ENCODE assay signal across 17 mouse cellular contexts in the genomic region with DNA sequence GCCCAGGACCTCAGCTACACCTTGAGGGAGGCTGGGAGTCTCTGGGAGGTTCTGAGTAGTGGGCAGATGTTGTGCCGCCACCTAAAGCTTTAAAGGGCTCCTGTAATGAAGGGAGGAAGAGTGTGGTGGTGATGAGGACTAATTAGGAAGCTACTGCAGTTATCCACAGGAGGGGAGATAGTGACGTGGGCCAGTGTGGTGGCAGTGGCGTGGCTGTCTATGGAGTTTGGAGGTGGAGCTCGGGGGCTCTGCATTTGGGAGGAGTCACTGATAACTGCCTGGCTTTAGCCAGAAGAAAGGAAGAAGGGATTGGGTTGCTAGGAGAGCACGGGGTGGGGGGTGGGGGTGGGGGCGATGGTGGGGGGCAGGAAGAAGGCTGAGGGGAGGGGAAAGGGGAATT. TPM values are rescaled to one million over a fixed set of nuclear protein-coding genes. Genes with fewer than 3 reads are reported as not detected.
A peak's percentile ranks its signal among the peaks of the same experiment; 100 is the strongest.
DNase-seq lines count a peak whose midpoint lies in the region; ATAC-seq and TF ChIP-seq lines count a peak whose summit lies in the region.
"Had no signal": no experiment of that assay in that cellular context is flagged by ENCODE, and none has a peak within 500 bp of the region (broad histone marks: within the 10 kb centered on the region; RNA-seq: fewer than 3 reads in every experiment).

No protein-coding gene starts in this region.

- no peak overlapping the region for H3K27ac ChIP-seq in heart, embryonic 15.5 days
- 0 out of 2 replicates have a peak overlapping the region, but pooled peaks have one; percentile 12 for H3K27ac ChIP-seq in thymus, adult 2 months (ENCODE audit: control insufficient read depth, insufficient read depth, low read length)
- H3K27ac ChIP-seq in liver, embryonic 14.5 days, result no peak overlapping the region
- peak overlapping the region; percentile 50; the same call in 1 of the 2 replicates for H3K27ac ChIP-seq in stomach, postnatal 0 days (replicated peaks)
- no peak overlapping the region for H3K27ac ChIP-seq in hindbrain, embryonic 13.5 days
- H3K27ac ChIP-seq: embryonic facial prominence, embryonic 10.5 days; hindbrain, embryonic 10.5 days; limb, embryonic 15.5 days had no signal

- DNase-seq in heart, postnatal 14 days, result no peak
- no peak for DNase-seq in thymus, adult 2 months
- no peak for DNase-seq in thymus, postnatal 25 days
- DNase-seq in liver, embryonic 14.5 days (ENCODE audit: low read depth in 3 of 3, low spot score in 3 of 3), result no peak
- no peak for DNase-seq in stomach, postnatal 0 days (ENCODE audit: low spot score)
- DNase-seq in urinary bladder, postnatal 10 days (ENCODE audit: low spot score), result no peak
- DNase-seq: cerebellum, postnatal 14 days; gastrocnemius, postnatal 10 days; kidney, postnatal 10 days; layer of hippocampus, adult 9-11 months; lung, postnatal 14 days; thymus, postnatal 14 days had no signal

- no peak for TF ChIP-seq CTCF in thymus, adult 2 months (IDR thresholded peaks at IDR 0.05; ENCODE audit: borderline replicate concordance, control insufficient read depth, extremely low read depth, insufficient read depth, low read length, poor library complexity)
- TF ChIP-seq CTCF in liver, embryonic 14.5 days (IDR thresholded peaks at IDR 0.05; ENCODE audit: low read depth), result no peak
- TF ChIP-seq CTCF in stomach, postnatal 0 days (IDR thresholded peaks at IDR 0.05; ENCODE audit: low read depth), result no peak

- WGBS in heart, embryonic 15.5 days, result 17% methylated on average over 6 of the region's 6 CpGs
- 22% methylated on average over 6 of the region's 6 CpGs for WGBS in thymus, adult 2 months
- WGBS in liver, embryonic 14.5 days (ENCODE audit: insufficient replicate concordance), result 12% methylated on average over 6 of the region's 6 CpGs
- WGBS in stomach, postnatal 0 days, result 36% methylated on average over 5 of the region's 6 CpGs
- WGBS in hindbrain, embryonic 13.5 days, result 47% methylated on average over 6 of the region's 6 CpGs

- ATAC-seq in heart, embryonic 15.5 days (replicated peaks; ENCODE audit: insufficient number of reproducible peaks, insufficient read depth, low FRiP score, low read depth), result no peak
- no peak for ATAC-seq in liver, embryonic 14.5 days (ENCODE audit: insufficient read depth)
- no peak for ATAC-seq in stomach, postnatal 0 days (ENCODE audit: low FRiP score, low TSS enrichment)
- ATAC-seq in hindbrain, embryonic 13.5 days (ENCODE audit: low FRiP score), result no peak

- peaks cover 18% of the 10 kb centered on the region for H3K4me1 ChIP-seq in heart, embryonic 15.5 days (replicated peaks)
- peaks cover 32% of the 10 kb centered on the region for H3K4me1 ChIP-seq in thymus, adult 2 months (replicated peaks; ENCODE audit: control insufficient read depth, insufficient read depth, low read length)
- peaks cover 31 to 42% of the 10 kb centered on the region in 2 experiments for H3K4me1 ChIP-seq in liver, embryonic 14.5 days (replicated peaks; ENCODE audit: control insufficient read depth in 2 of 2, insufficient read depth in 2 of 2, low read length in 1 of 2)
- no peaks in the 10 kb centered on the region; the same call in 1 of the 2 replicates for H3K4me1 ChIP-seq in stomach, postnatal 0 days (replicated peaks; ENCODE audit: control insufficient read depth, insufficient read depth)
- no peaks in the 10 kb centered on the region for H3K4me1 ChIP-seq in hindbrain, embryonic 13.5 days (replicated peaks)
- H3K4me1 ChIP-seq: limb, embryonic 15.5 days had no signal

- H3K4me2 ChIP-seq in heart, embryonic 15.5 days, result peak overlapping the region; percentile 51
- H3K4me2 ChIP-seq in liver, embryonic 14.5 days (ENCODE audit: low read depth), result peak overlapping the region; percentile 52
- H3K4me2 ChIP-seq in stomach, postnatal 0 days (replicated peaks; ENCODE audit: low read depth), result peak overlapping the region; percentile 25; the same call in 1 of the 2 replicates
- H3K4me2 ChIP-seq in hindbrain, embryonic 13.5 days, result no peak overlapping the region
- H3K4me2 ChIP-seq: limb, embryonic 15.5 days had no signal

- intact Hi-C loops in heart, postnatal 14 days (cut with DNase I), result no loop called here

- H3K36me3 ChIP-seq in heart, embryonic 15.5 days, result no peaks in the 10 kb centered on the region
- H3K36me3 ChIP-seq in thymus, adult 2 months (ENCODE audit: control insufficient read depth, insufficient read depth, low read length), result no peaks in the 10 kb centered on the region
- H3K36me3 ChIP-seq in liver, embryonic 14.5 days (replicated peaks; ENCODE audit: control insufficient read depth, insufficient read depth, low read depth), result no peaks in the 10 kb centered on the region
- H3K36me3 ChIP-seq in stomach, postnatal 0 days (ENCODE audit: control insufficient read depth, insufficient read depth, low read length), result no peaks in the 10 kb centered on the region
- peaks cover 2% of the 10 kb centered on the region; the same call in 1 of the 2 replicates for H3K36me3 ChIP-seq in hindbrain, embryonic 13.5 days

- H3K27me3 ChIP-seq in heart, embryonic 15.5 days, result no peaks in the 10 kb centered on the region
- no peaks in the 10 kb centered on the region for H3K27me3 ChIP-seq in thymus, adult 2 months (ENCODE audit: control insufficient read depth, insufficient read depth, low read length)
- no peaks in the 10 kb centered on the region for H3K27me3 ChIP-seq in liver, embryonic 14.5 days (ENCODE audit: control insufficient read depth, insufficient read depth, low read length)
- H3K27me3 ChIP-seq in stomach, postnatal 0 days (ENCODE audit: control insufficient read depth, insufficient read depth, low read length), result no peaks in the 10 kb centered on the region
- no peaks in the 10 kb centered on the region for H3K27me3 ChIP-seq in hindbrain, embryonic 13.5 days
- H3K27me3 ChIP-seq: limb, embryonic 15.5 days had no signal

- TF ChIP-seq POLR2A in thymus, adult 2 months (IDR thresholded peaks at IDR 0.05; ENCODE audit: control insufficient read depth, extremely low read depth, insufficient read depth, low read length, poor library complexity), result no peak

- no peak for TF ChIP-seq EP300 in liver, embryonic 14.5 days (IDR thresholded peaks at IDR 0.05; ENCODE audit: low read depth)
- TF ChIP-seq EP300 in stomach, postnatal 0 days (optimal IDR thresholded peaks at IDR 0.05), result no peak

- H3K9ac ChIP-seq in heart, embryonic 15.5 days, result no peak overlapping the region
- peak overlapping the region; percentile 31; the same call in 1 of the 2 replicates for H3K9ac ChIP-seq in liver, embryonic 14.5 days (replicated peaks)
- no peak overlapping the region for H3K9ac ChIP-seq in stomach, postnatal 0 days (ENCODE audit: low read length)
- H3K9ac ChIP-seq in hindbrain, embryonic 13.5 days, result no peak overlapping the region
- H3K9ac ChIP-seq: limb, embryonic 15.5 days had no signal

- H3K4me3 ChIP-seq in heart, embryonic 15.5 days, result no peak overlapping the region
- no peak overlapping the region for H3K4me3 ChIP-seq in thymus, adult 2 months (ENCODE audit: control insufficient read depth, insufficient read depth, low read length)
- no peak overlapping the region for H3K4me3 ChIP-seq in liver, embryonic 14.5 days (ENCODE audit: insufficient read depth in 1 of 2, low read depth in 2 of 2, low read length in 2 of 2)
- H3K4me3 ChIP-seq in stomach, postnatal 0 days (ENCODE audit: low read depth, low read length), result no peak overlapping the region
- H3K4me3 ChIP-seq in hindbrain, embryonic 13.5 days, result no peak overlapping the region
- H3K4me3 ChIP-seq: embryonic facial prominence, embryonic 10.5 days; hindbrain, embryonic 10.5 days; limb, embryonic 15.5 days had no signal

- H3K9me3 ChIP-seq in heart, embryonic 15.5 days (replicated peaks), result no peaks in the 10 kb centered on the region
- H3K9me3 ChIP-seq in liver, embryonic 14.5 days (ENCODE audit: control insufficient read depth, low read length), result no peaks in the 10 kb centered on the region
- no peaks in the 10 kb centered on the region for H3K9me3 ChIP-seq in stomach, postnatal 0 days (ENCODE audit: control insufficient read depth, low read length)
- no peaks in the 10 kb centered on the region for H3K9me3 ChIP-seq in hindbrain, embryonic 13.5 days
- H3K9me3 ChIP-seq: embryonic facial prominence, embryonic 10.5 days; hindbrain, embryonic 10.5 days; limb, embryonic 15.5 days had no signal

RNA-seq across cellular contexts. Expression of gene Coq2, which starts 26.4 kb away (rescaled TPM):
- 63.2 and 68.2 TPM in 2 replicates for polyA plus RNA-seq in heart, embryonic 15.5 days (2015; fragmentation: Nextera tagmentation; extraction: Ambion mirVana)
- 10 to 100 TPM; 68.4 to 73.1 TPM for total RNA-seq in heart, postnatal 14 days (2021)
- 90.2 and 114 TPM in 2 replicates for polyA plus RNA-seq in thymus, adult 2 months (2012; rRNA removed)
- polyA plus RNA-seq in liver, embryonic 14.5 days (2012; rRNA removed), result 19.2 and 23.8 TPM in 2 replicates
- 25.7 and 29.4 TPM in 2 replicates for polyA plus RNA-seq in liver, embryonic 14.5 days (2014; fragmentation: Nextera tagmentation; extraction: Ambion mirVana)
- polyA plus RNA-seq in stomach, postnatal 0 days (2015; fragmentation: Nextera tagmentation; extraction: Ambion mirVana), result 52.1 and 52.3 TPM in 2 replicates
- 43.6 and 46.6 TPM in 2 replicates for polyA plus RNA-seq in hindbrain, embryonic 13.5 days (2015; fragmentation: Nextera tagmentation; extraction: Ambion mirVana)

Comparison
In these comparisons a context has a peak if more than half of its experiments do, and no peak if none do; other contexts are left out.
1. H3K27ac ChIP-seq: peak in thymus, adult 2 months (single experiment) and stomach, postnatal 0 days (single experiment); none in heart, embryonic 15.5 days (single experiment), liver, embryonic 14.5 days (single experiment) and hindbrain, embryonic 13.5 days (single experiment).